Mouse (Mus musculus) testis, adult 2 months (tissue): ENCODE measurements around the gene Zfc3h1.

Experiments
- CTCF ChIP-seq: fragments of 200-500 bp; IDR thresholded peaks from 2 replicates; pipeline ENCODE4 v1.5.1; 2012; ENCODE audit warnings: low read depth, mild to moderate bottlenecking, inconsistent platforms, low read length, moderate library complexity; ENCODE audit not compliant: control insufficient read depth, insufficient read depth, insufficient replicate concordance
- POLR2A ChIP-seq: fragments of 200-500 bp; IDR thresholded peaks from 2 replicates; pipeline ENCODE4 v1.6.1; 2012; ENCODE audit warnings: low read depth, mild to moderate bottlenecking, inconsistent platforms, low read length, moderate library complexity; ENCODE audit not compliant: control insufficient read depth

DNA sequence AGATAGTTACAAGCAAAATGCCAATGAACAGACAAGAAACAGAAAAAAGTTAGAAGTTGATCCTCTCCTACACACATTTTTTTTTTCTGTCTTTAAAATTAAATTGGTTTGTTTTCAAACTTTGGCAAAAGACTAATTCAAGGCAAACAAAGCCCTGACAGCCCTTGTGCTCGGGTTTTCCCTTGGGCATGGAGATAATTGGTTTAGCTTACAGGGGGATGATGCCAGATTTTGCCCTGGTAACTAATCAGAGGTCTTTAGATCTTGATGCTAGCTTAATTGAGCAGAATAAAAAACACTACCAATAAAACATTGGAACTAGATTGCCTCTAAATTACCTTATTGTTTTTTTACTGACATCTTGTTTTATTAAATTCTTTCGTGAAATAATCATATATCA, 40.6 kb downstream of the Zfc3h1 start:
- no peak for TF ChIP-seq POLR2A
- no peak for TF ChIP-seq CTCF
